Mouse (Mus musculus) lung, postnatal 0 days (tissue): ENCODE measurements at regions not wholly inside any gene's neighbourhood (a gene's known extent, or its start where the extent isn't known, plus 50 kb on each side); places are given as distances from the start of the nearest gene placed in this dataset.

ENCODE experiments used
- ATAC-seq: fragments of 200-750 bp; cut with Nextera tagmentation; 2 replicates; pipeline ENCODE4 v1.8.0; 2017; ENCODE audit warnings: moderate library complexity
- DNase-seq: peaks from one replicate; pipeline ENCODE4 v3.0.0-alpha.2; 2016; ENCODE audit warnings: low spot score
- H3K27ac ChIP-seq: fragments of 300-500 bp; sonication (generic); 2 replicates; pipeline ENCODE4 v1.5.1; 2014; ENCODE audit warnings: antibody characterized with exemption, mild to moderate bottlenecking, low read length, mixed read lengths
- H3K27me3 ChIP-seq: fragments of 300-500 bp; sonication (generic); replicated peaks from 2 replicates; pipeline ENCODE4 v1.6.1; 2014; ENCODE audit warnings: low read length, mixed read lengths; ENCODE audit not compliant: insufficient read depth
- H3K36me3 ChIP-seq: fragments of 300-500 bp; sonication (generic); 2 replicates; pipeline ENCODE4 v1.6.1; 2014; ENCODE audit warnings: low read length, mixed read lengths; ENCODE audit not compliant: insufficient read depth
- H3K4me1 ChIP-seq: fragments of 300-500 bp; sonication (generic); 2 replicates; pipeline ENCODE4 v1.6.1; 2014; ENCODE audit warnings: antibody characterized with exemption, low read depth, low read length, mixed read lengths; ENCODE audit not compliant: insufficient read depth
- H3K4me2 ChIP-seq: fragments of 300-500 bp; sonication (generic); replicated peaks from 2 replicates; pipeline ENCODE4 v1.6.1; 2014; ENCODE audit warnings: low read depth, mild to moderate bottlenecking, low read length, moderate library complexity, mixed read lengths
- H3K4me3 ChIP-seq: fragments of 300-500 bp; sonication (generic); 2 replicates; pipeline ENCODE4 v1.5.1; 2014; ENCODE audit warnings: low read depth, low read length
- H3K9ac ChIP-seq: fragments of 300-500 bp; sonication (generic); replicated peaks from 2 replicates; pipeline ENCODE4 v1.6.1; 2014; ENCODE audit warnings: low read depth, mild to moderate bottlenecking
- H3K9me3 ChIP-seq: fragments of 300-500 bp; sonication (generic); 2 replicates; pipeline ENCODE4 v1.6.1; 2016; ENCODE audit warnings: low read length, mixed read lengths
- CTCF ChIP-seq: IDR thresholded peaks from 2 replicates; pipeline ENCODE4 v1.5.1; 2016; ENCODE audit warnings: antibody characterized with exemption, mild to moderate bottlenecking
- EP300 ChIP-seq: IDR thresholded peaks from 2 replicates; pipeline ENCODE4 v1.6.1; 2016; ENCODE audit warnings: antibody characterized with exemption, mild to moderate bottlenecking, control low read depth
- WGBS: fragments of 180-500 bp; shearing (Covaris S2); extraction: QIAGEN DNeasy Blood & Tissue Kit; methylation state at CpG from one replicate; pipeline ENCODE4 v1.1.7; 2014; 5-methylcytosine and 5-hydroxymethylcytosine counted together

- WGBS = 58% methylated on average over 7 of the region's 7 CpGs
- Histone ChIP-seq H3K9ac (no peak overlapping the region), H3K9me3 (no peaks in the 10 kb centered on the region), H3K4me3 (no peak overlapping the region), H3K27ac (no peak overlapping the region), H3K36me3 (no peaks in the 10 kb centered on the region), H3K4me2 (no peak overlapping the region), H3K4me1 (no peaks in the 10 kb centered on the region), H3K27me3 (no peaks in the 10 kb centered on the region)
- DNase-seq (no peak), ATAC-seq (no peak)
- TF ChIP-seq EP300 (no peak), CTCF (no peak)
Observed at GRCm38 (mm10) chr9:24833766-24834165, 59.7 kb upstream of the Tbx20 start.

- no peak for ATAC-seq
- H3K4me3 ChIP-seq = no peak overlapping the region
- H3K4me1 ChIP-seq = no peaks in the 10 kb centered on the region
- H3K27ac ChIP-seq = no peak overlapping the region
- no peak for DNase-seq
- no peaks in the 10 kb centered on the region for H3K36me3 ChIP-seq
- TF ChIP-seq EP300 (no peak), CTCF (no peak)
- no peak overlapping the region for H3K9ac ChIP-seq
- H3K9me3 ChIP-seq = no peaks in the 10 kb centered on the region
- no peak overlapping the region for H3K4me2 ChIP-seq
- no peaks in the 10 kb centered on the region for H3K27me3 ChIP-seq
- WGBS = 47% methylated on average over 7 of the region's 7 CpGs
Observed at GRCm38 (mm10) chr9:24848210-24848609, 74.1 kb upstream of the Tbx20 start.

- 49% methylated on average over 2 of the region's 2 CpGs for WGBS
- H3K4me1 ChIP-seq = no peaks in the 10 kb centered on the region
- H3K27ac ChIP-seq = no peak overlapping the region
- no peaks in the 10 kb centered on the region for H3K27me3 ChIP-seq
- TF ChIP-seq EP300 = no peak
- no peak for TF ChIP-seq CTCF
- H3K9me3 ChIP-seq = no peaks in the 10 kb centered on the region
- ATAC-seq (no peak), DNase-seq (no peak)
- no peak overlapping the region for H3K9ac ChIP-seq
- no peaks in the 10 kb centered on the region for H3K36me3 ChIP-seq
- H3K4me3 ChIP-seq = no peak overlapping the region
- H3K4me2 ChIP-seq = no peak overlapping the region
Observed at GRCm38 (mm10) chr9:24859459-24859858, 85.4 kb upstream of the Tbx20 start.

- H3K27ac ChIP-seq = no peak overlapping the region
- no peak overlapping the region for H3K4me3 ChIP-seq
- H3K27me3 ChIP-seq = no peaks in the 10 kb centered on the region
- no peak for ATAC-seq
- no peaks in the 10 kb centered on the region for H3K4me1 ChIP-seq
- no peak overlapping the region for H3K4me2 ChIP-seq
- no peak overlapping the region for H3K9ac ChIP-seq
- no peak for DNase-seq
- no peaks in the 10 kb centered on the region for H3K9me3 ChIP-seq
- H3K36me3 ChIP-seq = no peaks in the 10 kb centered on the region
- WGBS = 55% methylated on average over 4 of the region's 4 CpGs
- TF ChIP-seq CTCF (no peak), EP300 (no peak)
Observed at GRCm38 (mm10) chr9:24866390-24867173, 92.5 kb upstream of the Tbx20 start.

- TF ChIP-seq EP300 (no peak), CTCF (no peak)
- no peak overlapping the region for H3K27ac ChIP-seq
- no peaks in the 10 kb centered on the region for H3K4me1 ChIP-seq
- 90% methylated on average over 1 of the region's 1 CpGs for WGBS
- DNase-seq = no peak
- H3K27me3 ChIP-seq = no peaks in the 10 kb centered on the region
- no peak overlapping the region for H3K9ac ChIP-seq
- no peak overlapping the region for H3K4me3 ChIP-seq
- H3K4me2 ChIP-seq = no peak overlapping the region
- no peak for ATAC-seq
- H3K9me3 ChIP-seq = no peaks in the 10 kb centered on the region
- no peaks in the 10 kb centered on the region for H3K36me3 ChIP-seq
Observed at GRCm38 (mm10) chr9:24868746-24869145, 94.6 kb upstream of the Tbx20 start.

- no peaks in the 10 kb centered on the region for H3K9me3 ChIP-seq
- H3K36me3 ChIP-seq = no peaks in the 10 kb centered on the region
- WGBS = 38% methylated on average over 13 of the region's 13 CpGs
- H3K9ac ChIP-seq = no peak overlapping the region
- no peaks in the 10 kb centered on the region for H3K27me3 ChIP-seq
- H3K4me2 ChIP-seq = no peak overlapping the region
- no peak overlapping the region for H3K4me3 ChIP-seq
- ATAC-seq (no peak), DNase-seq (no peak)
- no peaks in the 10 kb centered on the region for H3K4me1 ChIP-seq
- TF ChIP-seq EP300 = no peak
- TF ChIP-seq CTCF = no peak
- no peak overlapping the region for H3K27ac ChIP-seq
Observed at GRCm38 (mm10) chr9:24874434-24875143, 100.5 kb upstream of the Tbx20 start.
